ENCODE assay signal across 8 mouse cellular contexts in genomic region chr8:125569533-125570365, GRCm38 (mm10). TPM values are rescaled to one million over a fixed set of nuclear protein-coding genes. Genes with fewer than 3 reads are reported as not detected.
A peak's percentile ranks its signal among the peaks of the same experiment; 100 is the strongest.
DNase-seq lines count a peak whose midpoint lies in the region; ATAC-seq and TF ChIP-seq lines count a peak whose summit lies in the region.

Gene Sipa1l2 (minus strand): TSS chr8:125569808.

- peak; percentile 99 for DNase-seq in B cell, adult 2 months
- peak; percentile 98 for DNase-seq in brain, embryonic 14.5 days (ENCODE audit: low read depth)
- peak; percentile 97 for DNase-seq in liver
- peak; percentile 90 to 96 for DNase-seq in monocyte, adult 2 months (ENCODE audit: low read depth in 1 of 2, low spot score in 2 of 2)
- DNase-seq in spleen, postnatal 14 days (ENCODE audit: low spot score in 2 of 2) = peak; percentile 96 to 98

- peak; percentile 92 for ATAC-seq in erythroblast, adult 5-6 weeks (replicated peaks; ENCODE audit: low FRiP score, poor library complexity, severe bottlenecking)
- ATAC-seq in heart, embryonic 11.5 days (replicated peaks; ENCODE audit: insufficient number of reproducible peaks, low FRiP score, low TSS enrichment) = peak; percentile 93
- peak; percentile 91 for ATAC-seq in kidney, embryonic 15.5 days (replicated peaks; ENCODE audit: low FRiP score)

- H3K4me2 ChIP-seq in heart, embryonic 11.5 days = peak within 1 kb of the TSS; percentile 91
- peak within 1 kb of the TSS; percentile 92 for H3K4me2 ChIP-seq in kidney, embryonic 15.5 days

- no peaks in the 10 kb centered on the region for H3K27me3 ChIP-seq in heart, embryonic 11.5 days (ENCODE audit: control insufficient read depth, insufficient read depth, low read length)
- H3K27me3 ChIP-seq in kidney, embryonic 15.5 days = 0 out of 2 replicates have a peak, but pooled peaks cover 2% of the 10 kb centered on the region

- peak within 1 kb of the TSS; percentile 73 for H3K27ac ChIP-seq in heart, embryonic 11.5 days (ENCODE audit: low read depth, low read length)
- H3K27ac ChIP-seq in kidney, embryonic 15.5 days = peak within 1 kb of the TSS; percentile 61

- no peaks in the 10 kb centered on the region for H3K36me3 ChIP-seq in heart, embryonic 11.5 days (ENCODE audit: control insufficient read depth, insufficient read depth, low read length)
- H3K36me3 ChIP-seq in kidney, embryonic 15.5 days = no peaks in the 10 kb centered on the region

- peaks cover 31% of the 10 kb centered on the region for H3K4me1 ChIP-seq in heart, embryonic 11.5 days (ENCODE audit: control insufficient read depth, insufficient read depth, low read length)
- H3K4me1 ChIP-seq in kidney, embryonic 15.5 days = peaks cover 32% of the 10 kb centered on the region

- WGBS in heart, embryonic 11.5 days (ENCODE audit: insufficient replicate concordance) = 1% methylated on average over 96 of the region's 129 CpGs
- WGBS in kidney, embryonic 15.5 days = under 1% methylated on average over 84 of the region's 129 CpGs

- H3K4me3 ChIP-seq in heart, embryonic 11.5 days (ENCODE audit: low read depth, low read length) = peak within 1 kb of the TSS; percentile 61
- peak within 1 kb of the TSS; percentile 82 for H3K4me3 ChIP-seq in kidney, embryonic 15.5 days (replicated peaks)

- TF ChIP-seq POLR2A in brain, embryonic 14.5 days (IDR thresholded peaks at IDR 0.05; ENCODE audit: borderline replicate concordance, extremely low read depth, insufficient read depth, insufficient read length, poor library complexity, severe bottlenecking) = peak; percentile 94

- TF ChIP-seq CTCF in brain, embryonic 14.5 days (IDR thresholded peaks at IDR 0.05; ENCODE audit: borderline replicate concordance, extremely low read depth, insufficient read depth, insufficient read length) = no peak

- H3K9ac ChIP-seq in heart, embryonic 11.5 days (ENCODE audit: low read depth, low read length) = peak within 1 kb of the TSS; percentile 77
- H3K9ac ChIP-seq in kidney, embryonic 15.5 days = peak within 1 kb of the TSS; percentile 77

- no peaks in the 10 kb centered on the region for H3K9me3 ChIP-seq in heart, embryonic 11.5 days (replicated peaks; ENCODE audit: control insufficient read depth, low read length)
- no peaks in the 10 kb centered on the region for H3K9me3 ChIP-seq in kidney, embryonic 15.5 days (replicated peaks)

RNA-seq across cellular contexts. Expression of gene Sipa1l2, which starts in this region (rescaled TPM):
- 45.4 and 52.0 TPM in 2 replicates for polyA plus RNA-seq in brain, embryonic 14.5 days (2012; rRNA removed)
- total RNA-seq in erythroblast, adult 5-6 weeks (2015; ENCODE audit: low replicate concordance) = 0.38 and 1.9 TPM in 2 replicates
- 1.2 and 2.6 TPM in 2 replicates for total RNA-seq in erythroblast, adult 5-6 weeks (2017; ENCODE audit: low replicate concordance)
- polyA plus RNA-seq in heart, embryonic 11.5 days (2014; fragmentation: Nextera tagmentation; extraction: Ambion mirVana) = 16.8 and 19.4 TPM in 2 replicates
- polyA plus RNA-seq in kidney, embryonic 15.5 days (2015; fragmentation: Nextera tagmentation; extraction: Ambion mirVana) = 16.9 and 17.4 TPM in 2 replicates

Comparison
In these comparisons a context has a peak if more than half of its experiments do, and no peak if none do; other contexts are left out.
1. Peak in every context shown above with its lines: DNase-seq, ATAC-seq, H3K4me3 ChIP-seq and H3K27ac ChIP-seq.